Mouse (Mus musculus) liver, embryonic 12.5 days (tissue): ENCODE results near the gene Serpinb1a. TPM values are rescaled to one million over a fixed set of nuclear protein-coding genes. Genes with fewer than 3 reads are reported as not detected.

ENCODE experiments used
- ATAC-seq: fragments of 200-750 bp; cut with Nextera tagmentation; 2 replicates; pipeline ENCODE4 v1.8.0; 2017; ENCODE audit warnings: moderate number of reproducible peaks, mild to moderate bottlenecking, moderate library complexity
- H3K27ac ChIP-seq: fragments of 300-500 bp; sonication (generic); 2 replicates; pipeline ENCODE4 v1.5.1; 2016; ENCODE audit warnings: mild to moderate bottlenecking
- H3K27me3 ChIP-seq: fragments of 300-500 bp; sonication (generic); replicated peaks from 2 replicates; pipeline ENCODE4 v1.6.1; 2016; ENCODE audit warnings: mild to moderate bottlenecking, moderate library complexity
- H3K36me3 ChIP-seq: fragments of 300-500 bp; sonication (generic); 2 replicates; pipeline ENCODE4 v1.6.1; 2016; ENCODE audit warnings: mild to moderate bottlenecking, moderate library complexity
- H3K4me1 ChIP-seq: fragments of 300-500 bp; sonication (generic); 2 replicates; pipeline ENCODE4 v1.6.1; 2016
- H3K4me2 ChIP-seq: fragments of 300-500 bp; sonication (generic); 2 replicates; pipeline ENCODE4 v1.6.1; 2016; ENCODE audit warnings: mild to moderate bottlenecking, moderate library complexity
- H3K4me3 ChIP-seq: fragments of 300-500 bp; sonication (generic); 2 replicates; pipeline ENCODE4 v1.5.1; 2016; ENCODE audit warnings: mild to moderate bottlenecking, moderate library complexity
- H3K9ac ChIP-seq: fragments of 300-500 bp; sonication (generic); 2 replicates; pipeline ENCODE4 v1.6.1; 2016; ENCODE audit warnings: mild to moderate bottlenecking, moderate library complexity
- H3K9me3 ChIP-seq: fragments of 300-500 bp; sonication (generic); replicated peaks from 2 replicates; pipeline ENCODE4 v1.6.1; 2016; ENCODE audit warnings: mild to moderate bottlenecking, moderate library complexity
- WGBS: fragments of 180-500 bp; shearing (Covaris S2); methylation state at CpG from one replicate; pipeline ENCODE4 v1.1.7; 2016; ENCODE audit not compliant: insufficient replicate concordance; 5-methylcytosine and 5-hydroxymethylcytosine counted together
- polyA plus RNA-seq: library from polyadenylated mRNA; unstranded; fragments of >200 nt; fragmentation: Nextera tagmentation; extraction: Ambion mirVana; gene quantifications from 2 replicates; pipeline ENCODE4 v1.2.1, GENCODE M21; 2016

Serpinb1a gene
- polyA plus RNA-seq, 1 experiment from 2014 or later: 11.7 TPM

DNA sequence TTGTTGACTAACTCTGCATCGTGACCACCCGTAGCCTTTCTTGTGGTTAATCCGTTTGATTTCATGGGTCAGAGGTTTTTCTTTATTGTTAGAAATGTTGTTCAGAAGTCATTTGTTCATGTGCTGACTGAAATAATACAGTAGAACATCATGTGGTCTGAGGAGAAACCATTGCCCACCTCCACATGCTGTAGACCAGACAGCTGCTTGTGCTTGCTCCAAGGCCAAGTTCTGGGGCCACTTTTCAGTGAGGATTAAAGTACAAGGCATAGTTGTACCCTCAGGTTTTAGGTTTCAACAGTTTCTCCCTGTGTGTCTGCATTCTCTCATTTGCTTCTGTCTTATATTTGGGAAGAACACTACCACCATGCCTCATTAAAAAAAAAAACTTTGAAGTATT lies 43.4 kb downstream of the Serpinb1a start:
- H3K27me3 ChIP-seq: no peaks in the 10 kb centered on the region
- H3K36me3 ChIP-seq: peaks cover 64% of the 10 kb centered on the region
- H3K4me1 ChIP-seq: peaks cover 22% of the 10 kb centered on the region
- no peak overlapping the region for H3K4me3 ChIP-seq
- WGBS: 82% methylated on average over 3 of the region's 3 CpGs
- H3K27ac ChIP-seq: no peak overlapping the region
- no peaks in the 10 kb centered on the region for H3K9me3 ChIP-seq
- no peak overlapping the region for H3K4me2 ChIP-seq
- no peak overlapping the region for H3K9ac ChIP-seq
- ATAC-seq: no peak

DNA sequence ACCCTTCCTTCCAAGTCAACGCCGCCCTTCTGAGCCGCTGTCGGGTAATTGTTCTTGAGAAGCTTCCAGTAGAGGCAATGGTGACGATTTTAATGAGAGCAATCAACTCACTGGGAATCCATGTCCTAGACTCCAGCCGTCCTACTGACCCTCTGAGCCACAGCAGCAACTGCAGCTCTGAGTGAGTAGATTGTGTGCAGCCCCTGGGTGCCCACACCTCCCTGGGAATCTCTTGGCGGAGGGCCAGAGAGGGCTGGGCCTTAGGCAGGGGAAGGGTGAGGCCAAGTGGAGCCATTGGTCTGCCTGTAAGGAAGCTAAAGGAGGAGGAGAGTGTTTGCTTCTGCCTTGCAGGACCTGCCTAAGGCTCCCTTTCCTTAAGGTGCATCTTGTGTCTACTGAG lies 44.2 kb downstream of the Serpinb1a start:
- no peak for ATAC-seq
- no peaks in the 10 kb centered on the region for H3K27me3 ChIP-seq
- H3K4me3 ChIP-seq: no peak overlapping the region
- H3K9me3 ChIP-seq: no peaks in the 10 kb centered on the region
- H3K9ac ChIP-seq: no peak overlapping the region
- no peak overlapping the region for H3K4me2 ChIP-seq
- H3K4me1 ChIP-seq: peaks cover 23% of the 10 kb centered on the region
- WGBS: 75% methylated on average over 7 of the region's 7 CpGs
- H3K36me3 ChIP-seq: peaks cover 60% of the 10 kb centered on the region
- no peak overlapping the region for H3K27ac ChIP-seq

DNA sequence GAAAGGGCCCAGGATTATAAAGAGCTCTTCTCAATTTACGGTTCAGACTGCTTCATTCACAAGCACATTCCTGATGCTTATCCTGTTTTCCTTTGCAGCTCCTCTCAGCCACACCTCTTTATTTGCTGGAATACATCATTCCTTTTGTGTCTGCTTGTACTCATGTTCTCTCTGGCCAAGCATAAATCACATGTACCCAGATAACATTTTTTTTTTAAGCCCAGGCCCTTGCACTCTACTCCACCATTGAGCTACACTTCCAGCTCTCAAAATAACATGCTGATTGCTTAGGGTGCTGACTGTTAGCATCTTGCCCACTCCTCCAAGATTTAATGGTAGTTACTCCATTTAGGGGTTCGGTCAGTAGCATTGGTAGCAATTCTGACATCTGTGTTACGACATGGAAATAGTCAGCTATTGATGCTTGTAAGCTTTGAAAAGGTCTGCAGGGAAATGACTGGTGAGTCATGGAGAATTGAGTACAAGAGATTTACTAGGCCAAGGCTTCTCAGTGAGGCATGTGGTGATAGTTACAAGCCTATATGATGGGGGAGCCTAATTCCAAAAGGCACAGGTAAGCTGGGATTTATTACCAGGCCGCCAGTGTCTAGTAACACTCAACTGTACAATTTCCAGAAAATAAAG lies 47.2 kb downstream of the Serpinb1a start:
- Histone ChIP-seq H3K9ac (peak overlapping the region; percentile 88; the same call in 1 of the 2 replicates), H3K27ac (no peak overlapping the region), H3K4me1 (peaks cover 31% of the 10 kb centered on the region), H3K36me3 (peaks cover 37% of the 10 kb centered on the region), H3K4me2 (peak overlapping the region; percentile 98), H3K4me3 (peak overlapping the region; percentile 83; the same call in 1 of the 2 replicates), H3K27me3 (no peaks in the 10 kb centered on the region), H3K9me3 (no peaks in the 10 kb centered on the region)
- no peak for ATAC-seq
- WGBS: 86% methylated on average over 4 of the region's 4 CpGs

DNA sequence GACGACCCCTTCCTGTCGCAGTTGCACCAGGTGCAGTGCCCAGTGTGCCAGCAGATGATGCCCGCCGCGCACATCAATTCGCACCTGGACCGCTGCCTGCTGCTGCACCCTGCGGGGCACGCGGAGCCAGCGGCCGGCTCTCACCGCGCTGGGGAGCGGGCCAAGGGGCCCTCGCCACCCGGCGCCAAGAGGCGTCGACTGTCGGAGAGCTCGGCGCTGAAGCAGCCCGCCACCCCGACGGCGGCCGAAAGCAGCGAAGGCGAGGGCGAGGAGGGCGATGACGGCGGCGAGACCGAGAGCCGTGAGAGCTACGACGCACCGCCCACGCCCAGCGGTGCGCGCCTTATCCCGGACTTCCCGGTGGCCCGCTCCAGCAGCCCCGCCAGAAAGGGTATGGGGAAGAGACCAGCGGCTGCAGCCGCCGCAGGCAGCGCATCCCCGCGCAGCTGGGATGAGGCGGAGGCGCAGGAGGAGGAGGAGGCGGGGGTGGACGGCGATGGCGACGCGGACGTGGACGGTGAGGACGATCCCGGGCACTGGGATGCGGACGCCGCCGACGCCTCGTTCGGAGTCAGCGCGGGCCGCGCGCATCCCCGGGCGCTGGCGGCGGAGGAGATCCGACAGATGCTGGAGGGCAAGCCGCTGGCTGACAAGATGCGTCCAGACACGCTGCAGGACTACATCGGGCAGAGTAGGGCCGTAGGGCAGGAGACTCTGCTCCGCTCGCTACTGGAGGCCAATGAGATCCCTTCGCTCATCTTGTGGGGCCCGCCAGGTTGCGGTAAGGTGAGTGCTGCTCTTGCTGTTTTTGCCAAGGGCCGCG lies 48.5 kb downstream of the Serpinb1a start, which contains the start of gene D930007J09Rik:
Gene D930007J09Rik, minus strand, starts transcription at position 591 of the 823 bp plus-strand sequence.
- 2% methylated on average over 95 of the region's 95 CpGs for WGBS
- Histone ChIP-seq H3K4me1 (peaks cover 31% of the 10 kb centered on the region), H3K9me3 (no peaks in the 10 kb centered on the region), H3K9ac (peak within 1 kb of the TSS; percentile 88), H3K36me3 (peaks cover 23% of the 10 kb centered on the region), H3K27me3 (no peaks in the 10 kb centered on the region), H3K4me3 (peak within 1 kb of the TSS; percentile 83), H3K27ac (peak within 1 kb of the TSS; percentile 76), H3K4me2 (peak within 1 kb of the TSS; percentile 98)
- peak; percentile 53 for ATAC-seq

DNA sequence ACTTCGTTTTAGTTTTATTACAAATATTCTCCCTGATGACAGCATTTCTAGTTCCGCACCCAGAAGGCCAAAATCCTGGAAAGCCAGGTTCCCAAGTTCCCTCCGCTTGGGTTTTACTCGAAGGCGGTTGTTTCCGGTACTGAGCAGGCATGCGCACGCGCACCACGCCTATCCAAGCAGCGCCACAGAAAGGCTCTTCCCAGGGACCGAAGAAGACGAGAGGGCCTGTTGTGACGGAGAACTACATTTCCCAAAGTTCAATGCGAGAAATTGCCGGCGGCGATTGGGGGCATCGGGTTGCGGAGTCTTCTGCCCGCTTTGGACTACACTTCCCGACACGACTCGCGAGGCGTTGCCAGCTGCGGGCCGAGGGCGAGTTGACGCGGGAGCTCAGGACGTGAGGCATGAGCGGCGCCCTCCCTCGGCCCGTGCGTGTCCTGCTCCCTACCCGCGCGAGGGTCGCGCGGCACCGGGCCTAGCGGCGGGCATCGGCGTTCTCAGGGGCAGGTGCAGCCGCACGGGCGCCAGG lies 49.2 kb downstream of the Serpinb1a start, which contains the start of gene Wrnip1:
Gene Wrnip1, plus strand, starts transcription at position 346 of the 529 bp plus-strand sequence.
- Histone ChIP-seq H3K4me2 (peak within 1 kb of the TSS; percentile 98), H3K36me3 (peaks cover 18% of the 10 kb centered on the region), H3K9ac (peak within 1 kb of the TSS; percentile 88), H3K27me3 (no peaks in the 10 kb centered on the region), H3K4me3 (peak within 1 kb of the TSS; percentile 83), H3K9me3 (no peaks in the 10 kb centered on the region), H3K27ac (peak within 1 kb of the TSS; percentile 76), H3K4me1 (peaks cover 28% of the 10 kb centered on the region)
- ATAC-seq: peak; percentile 95
- WGBS: under 1% methylated on average over 51 of the region's 51 CpGs

DNA sequence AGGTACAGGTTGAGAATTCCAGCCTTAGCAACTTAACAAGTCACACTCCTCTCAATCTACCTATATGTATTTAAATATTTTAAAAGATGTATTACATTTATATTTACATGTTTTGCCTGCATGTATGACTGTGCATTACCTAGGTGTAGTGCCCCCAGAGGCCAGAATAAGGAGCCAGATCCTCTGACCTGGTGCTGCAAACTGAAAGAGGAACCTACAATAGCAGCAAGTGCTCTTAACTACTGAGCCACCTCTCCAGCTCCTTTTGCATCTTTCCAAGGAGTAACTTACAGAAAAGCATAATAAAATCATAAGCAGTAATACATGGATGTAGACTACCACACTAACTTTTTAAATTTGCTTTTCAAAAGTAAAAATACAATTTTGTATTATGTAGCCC lies 50.1 kb downstream of the Serpinb1a start:
- Histone ChIP-seq H3K36me3 (peaks cover 10% of the 10 kb centered on the region; the same call in 1 of the 2 replicates), H3K4me2 (peak overlapping the region; percentile 98), H3K9me3 (no peaks in the 10 kb centered on the region), H3K4me1 (peaks cover 28% of the 10 kb centered on the region), H3K9ac (peak overlapping the region; percentile 88), H3K27ac (0 out of 2 replicates have a peak overlapping the region, but pooled peaks have one; percentile 11), H3K4me3 (peak overlapping the region; percentile 83), H3K27me3 (no peaks in the 10 kb centered on the region)
- ATAC-seq: no peak

DNA sequence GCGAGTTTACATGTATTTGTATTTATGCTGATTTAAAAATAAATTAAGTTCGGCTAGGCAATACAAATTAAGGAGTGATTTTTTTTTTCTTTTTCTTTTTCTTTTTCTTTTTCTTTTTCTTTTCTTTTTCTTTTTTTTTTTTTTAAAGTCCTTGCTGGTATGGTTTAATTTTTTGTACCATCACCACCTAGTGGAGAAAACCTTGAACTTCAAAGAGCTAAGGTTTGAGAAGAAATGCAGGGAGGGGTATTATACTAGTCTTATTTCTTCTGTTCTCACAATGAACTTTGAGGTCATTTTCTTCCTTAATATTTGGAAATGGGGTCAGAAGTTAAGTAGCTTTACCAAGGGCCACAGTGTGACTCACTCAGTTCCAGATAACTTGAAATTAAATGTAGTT lies 51.9 kb downstream of the Serpinb1a start:
- no peaks in the 10 kb centered on the region for H3K9me3 ChIP-seq
- ATAC-seq: no peak
- H3K4me2 ChIP-seq: no peak overlapping the region
- no peaks in the 10 kb centered on the region for H3K36me3 ChIP-seq
- no peak overlapping the region for H3K4me3 ChIP-seq
- WGBS: 52% methylated on average over 2 of the region's 2 CpGs
- H3K27me3 ChIP-seq: no peaks in the 10 kb centered on the region
- H3K9ac ChIP-seq: no peak overlapping the region
- H3K4me1 ChIP-seq: peaks cover 24% of the 10 kb centered on the region
- no peak overlapping the region for H3K27ac ChIP-seq

DNA sequence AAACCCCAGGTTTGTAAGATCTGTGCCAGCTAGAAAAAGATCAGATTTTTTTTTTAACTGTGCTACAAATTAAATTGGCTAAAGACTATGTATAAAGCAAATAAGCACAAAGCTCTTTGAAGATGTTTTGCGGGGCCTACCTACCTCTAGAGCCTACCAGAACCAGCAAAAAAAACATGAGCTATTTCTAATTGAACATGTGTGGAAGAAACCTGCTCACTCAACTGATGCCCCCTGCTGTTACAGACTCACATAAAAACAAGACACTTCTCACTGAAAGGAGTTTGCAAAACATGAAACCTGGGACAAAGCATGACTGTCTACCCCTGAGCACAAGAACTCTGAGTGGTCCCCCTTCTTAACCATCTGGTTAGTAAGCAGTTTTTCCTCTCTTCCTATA lies 53.9 kb downstream of the Serpinb1a start:
- no peaks in the 10 kb centered on the region for H3K36me3 ChIP-seq
- no peak overlapping the region for H3K9ac ChIP-seq
- peaks cover 8% of the 10 kb centered on the region for H3K4me1 ChIP-seq
- H3K27ac ChIP-seq: no peak overlapping the region
- no peak for ATAC-seq
- no peak overlapping the region for H3K4me3 ChIP-seq
- no peaks in the 10 kb centered on the region for H3K27me3 ChIP-seq
- H3K4me2 ChIP-seq: no peak overlapping the region
- no peaks in the 10 kb centered on the region for H3K9me3 ChIP-seq
- WGBS: 67% methylated on average over 1 of the region's 1 CpGs

DNA sequence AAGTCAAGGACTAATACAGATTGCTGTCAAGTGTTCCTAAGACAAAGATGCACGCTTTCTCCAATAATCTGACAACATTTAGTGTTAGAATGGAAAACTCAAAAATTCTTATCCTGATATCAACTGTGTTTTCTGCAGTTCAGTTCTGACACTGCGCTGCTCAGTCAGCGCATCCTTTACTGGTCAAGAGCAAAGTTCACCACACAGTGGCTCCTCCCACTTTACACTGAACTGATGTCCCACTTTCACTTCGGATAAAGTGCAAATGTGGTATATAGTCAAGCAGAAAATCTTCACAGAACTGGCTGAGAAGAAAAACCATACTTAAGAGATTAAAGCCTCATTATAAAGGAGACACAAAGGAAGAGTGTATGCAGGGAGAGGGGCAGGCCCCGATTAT lies 55.8 kb downstream of the Serpinb1a start:
- WGBS: 68% methylated on average over 5 of the region's 5 CpGs
- Histone ChIP-seq H3K27ac (no peak overlapping the region), H3K36me3 (no peaks in the 10 kb centered on the region), H3K4me2 (no peak overlapping the region), H3K4me1 (no peaks in the 10 kb centered on the region), H3K9ac (no peak overlapping the region), H3K9me3 (no peaks in the 10 kb centered on the region), H3K27me3 (no peaks in the 10 kb centered on the region), H3K4me3 (no peak overlapping the region)
- ATAC-seq: no peak

DNA sequence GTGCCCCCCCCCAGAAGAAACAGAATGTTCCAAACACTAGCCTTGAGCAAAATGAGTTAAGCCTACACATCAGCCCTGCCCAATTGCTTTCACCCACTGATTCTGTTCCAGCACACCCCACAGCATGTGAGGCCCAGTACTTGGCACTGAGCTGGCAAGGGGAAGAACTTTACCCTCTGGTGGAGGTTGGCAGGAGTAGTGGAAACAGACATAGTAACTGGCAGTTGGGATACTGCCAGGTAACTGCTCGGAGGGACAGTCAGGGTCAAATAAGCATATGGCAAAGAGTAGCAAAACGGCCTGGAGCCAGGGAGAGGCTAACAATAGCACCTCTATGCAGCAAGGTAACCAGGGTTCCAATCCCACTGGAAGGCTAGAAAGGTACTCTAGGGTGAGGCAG lies 56.4 kb downstream of the Serpinb1a start:
- H3K4me3 ChIP-seq: no peak overlapping the region
- H3K27me3 ChIP-seq: no peaks in the 10 kb centered on the region
- no peak overlapping the region for H3K4me2 ChIP-seq
- 63% methylated on average over 2 of the region's 2 CpGs for WGBS
- H3K27ac ChIP-seq: no peak overlapping the region
- ATAC-seq: no peak
- H3K9me3 ChIP-seq: no peaks in the 10 kb centered on the region
- no peaks in the 10 kb centered on the region for H3K36me3 ChIP-seq
- no peaks in the 10 kb centered on the region for H3K4me1 ChIP-seq
- H3K9ac ChIP-seq: no peak overlapping the region
